Mouse (Mus musculus) forebrain, embryonic 15.5 days (tissue): ENCODE results near the gene Rere. TPM values are rescaled to one million over a fixed set of nuclear protein-coding genes. Genes with fewer than 3 reads are reported as not detected.

Source experiments
- ATAC-seq: fragments of 200-750 bp; cut with Nextera tagmentation; replicated peaks from 2 replicates; pipeline ENCODE4 v1.8.0; 2017; ENCODE audit warnings: mild to moderate bottlenecking, moderate TSS enrichment, moderate library complexity
- H3K27ac ChIP-seq: fragments of 300-500 bp; sonication (generic); replicated peaks from 2 replicates; pipeline ENCODE4 v1.5.1; 2015; ENCODE audit warnings: mild to moderate bottlenecking, inconsistent platforms
- H3K27me3 ChIP-seq: fragments of 300-500 bp; sonication (generic); 2 replicates; pipeline ENCODE4 v1.6.1; 2015; ENCODE audit warnings: inconsistent platforms
- H3K36me3 ChIP-seq: fragments of 300-500 bp; sonication (generic); 2 replicates; pipeline ENCODE4 v1.6.1; 2015; ENCODE audit warnings: mild to moderate bottlenecking, inconsistent platforms
- H3K4me1 ChIP-seq: fragments of 300-500 bp; sonication (generic); 2 replicates; pipeline ENCODE4 v1.6.1; 2015; ENCODE audit warnings: inconsistent platforms
- H3K4me2 ChIP-seq: fragments of 300-500 bp; sonication (generic); replicated peaks from 2 replicates; pipeline ENCODE4 v1.6.1; 2015; ENCODE audit warnings: mild to moderate bottlenecking, inconsistent platforms
- H3K4me3 ChIP-seq: fragments of 300-500 bp; sonication (generic); 2 replicates; pipeline ENCODE4 v1.5.1; 2015; ENCODE audit warnings: mild to moderate bottlenecking, inconsistent platforms
- H3K9ac ChIP-seq: fragments of 300-500 bp; sonication (generic); replicated peaks from 2 replicates; pipeline ENCODE4 v1.6.1; 2015; ENCODE audit warnings: mild to moderate bottlenecking, inconsistent platforms
- H3K9me3 ChIP-seq: fragments of 300-500 bp; sonication (generic); 2 replicates; pipeline ENCODE4 v1.6.1; 2016; ENCODE audit warnings: inconsistent platforms
- WGBS: fragments of 180-500 bp; shearing (Covaris S2); methylation state at CpG from one replicate; pipeline ENCODE4 v1.1.7; 2015; ENCODE audit warnings: mixed read lengths; 5-methylcytosine and 5-hydroxymethylcytosine counted together
- polyA plus RNA-seq: library from polyadenylated mRNA; unstranded; fragments of >200 nt; fragmentation: Nextera tagmentation; extraction: Ambion mirVana; gene quantifications from 2 replicates; pipeline ENCODE4 v1.2.1, GENCODE M21; 2015

The Rere gene
- polyA plus RNA-seq, 1 experiment from 2014 or later, result 26.6 TPM

- H3K9ac ChIP-seq, result no peak overlapping the region
- H3K4me3 ChIP-seq, result no peak overlapping the region
- no peak overlapping the region for H3K27ac ChIP-seq
- H3K4me1 ChIP-seq, result peaks cover 11% of the 10 kb centered on the region
- ATAC-seq, result no peak
- no peaks in the 10 kb centered on the region for H3K27me3 ChIP-seq
- H3K4me2 ChIP-seq, result no peak overlapping the region
- H3K36me3 ChIP-seq, result no peaks in the 10 kb centered on the region
- no peaks in the 10 kb centered on the region for H3K9me3 ChIP-seq
- 92% methylated on average over 5 of the region's 5 CpGs for WGBS
Observed at GRCm38 (mm10) chr4:150355801-150356200, 74.4 kb downstream of the Rere start.

- H3K9me3 ChIP-seq, result no peaks in the 10 kb centered on the region
- no peak overlapping the region for H3K4me2 ChIP-seq
- H3K27me3 ChIP-seq, result no peaks in the 10 kb centered on the region
- peaks cover 22% of the 10 kb centered on the region for H3K4me1 ChIP-seq
- no peaks in the 10 kb centered on the region for H3K36me3 ChIP-seq
- H3K27ac ChIP-seq, result no peak overlapping the region
- 13% methylated on average over 8 of the region's 8 CpGs for WGBS
- no peak for ATAC-seq
- H3K4me3 ChIP-seq, result no peak overlapping the region
- H3K9ac ChIP-seq, result no peak overlapping the region
Observed at GRCm38 (mm10) chr4:150361986-150362691, 80.7 kb downstream of the Rere start.

- H3K27ac ChIP-seq, result no peak overlapping the region
- H3K4me3 ChIP-seq, result no peak overlapping the region
- no peaks in the 10 kb centered on the region for H3K27me3 ChIP-seq
- no peak overlapping the region for H3K9ac ChIP-seq
- H3K9me3 ChIP-seq, result no peaks in the 10 kb centered on the region
- no peak for ATAC-seq
- no peaks in the 10 kb centered on the region for H3K36me3 ChIP-seq
- H3K4me2 ChIP-seq, result no peak overlapping the region
- 53% methylated on average over 5 of the region's 5 CpGs for WGBS
- peaks cover 22% of the 10 kb centered on the region for H3K4me1 ChIP-seq
Observed at GRCm38 (mm10) chr4:150362858-150363257, 81.4 kb downstream of the Rere start.

DNA sequence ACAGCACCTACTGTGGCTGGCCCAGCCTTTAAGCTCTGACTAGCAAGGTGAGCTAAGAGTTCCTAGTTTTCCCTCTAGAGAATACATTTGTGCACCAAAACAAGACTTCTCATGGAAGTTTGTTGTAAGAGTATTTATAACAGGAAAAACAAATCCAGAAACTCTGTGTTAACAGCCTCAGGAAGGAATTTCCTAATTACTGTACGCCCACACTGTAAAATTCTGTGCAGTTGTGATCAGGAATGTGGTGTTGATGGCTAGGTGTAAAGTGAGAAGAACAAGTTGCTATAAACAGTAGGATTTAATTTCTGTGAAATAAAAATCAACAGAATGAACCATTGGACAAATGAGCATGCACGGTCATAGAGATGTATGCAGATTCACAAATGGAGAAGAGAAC, 83.3 kb downstream of the Rere start:
- H3K27ac ChIP-seq, result no peak overlapping the region
- peaks cover 26% of the 10 kb centered on the region for H3K4me1 ChIP-seq
- H3K27me3 ChIP-seq, result no peaks in the 10 kb centered on the region
- no peaks in the 10 kb centered on the region for H3K36me3 ChIP-seq
- no peak for ATAC-seq
- H3K9me3 ChIP-seq, result no peaks in the 10 kb centered on the region
- WGBS, result 94% methylated on average over 2 of the region's 2 CpGs
- H3K4me3 ChIP-seq, result no peak overlapping the region
- H3K4me2 ChIP-seq, result no peak overlapping the region
- H3K9ac ChIP-seq, result no peak overlapping the region

DNA sequence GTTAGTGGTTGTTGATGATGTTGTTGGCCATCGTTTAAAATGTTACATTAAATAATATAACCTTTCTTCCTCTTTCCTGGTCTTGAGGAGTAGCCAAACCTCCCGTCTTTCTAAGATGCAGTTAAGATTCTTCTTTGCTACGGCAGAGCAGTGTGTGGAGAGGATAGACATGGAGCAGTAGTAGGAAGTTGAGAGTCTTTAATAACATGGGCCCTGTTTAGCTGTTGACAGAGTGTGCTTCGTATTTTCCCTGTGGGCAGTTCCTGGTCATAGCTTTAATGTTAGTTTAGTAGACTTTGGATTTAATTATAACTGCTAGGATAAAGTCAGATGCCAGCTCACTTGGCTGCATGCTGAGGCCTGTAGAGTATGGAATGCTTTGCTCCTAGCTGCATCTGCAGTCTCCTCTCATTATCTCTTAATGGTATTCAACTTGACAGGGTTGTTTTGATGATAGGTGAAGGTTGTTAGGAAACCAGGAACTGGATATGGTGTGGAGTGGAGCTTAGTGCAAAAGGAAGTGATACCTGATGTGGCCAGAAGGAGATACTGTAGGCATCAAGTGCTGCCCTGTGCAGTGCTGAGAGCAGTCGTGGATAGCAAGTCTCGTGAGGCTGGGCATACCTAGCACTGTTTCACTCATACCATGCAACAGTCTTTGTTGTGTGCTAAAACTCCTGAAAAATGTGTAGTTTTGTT, 85.2 kb downstream of the Rere start:
- ATAC-seq, result 0 out of 2 replicates have a peak, but pooled peaks have one; percentile 36
- Histone ChIP-seq H3K4me2 (no peak overlapping the region), H3K4me3 (no peak overlapping the region), H3K27ac (no peak overlapping the region), H3K9ac (no peak overlapping the region), H3K4me1 (peaks cover 37% of the 10 kb centered on the region), H3K9me3 (no peaks in the 10 kb centered on the region), H3K36me3 (no peaks in the 10 kb centered on the region), H3K27me3 (no peaks in the 10 kb centered on the region)
- 65% methylated on average over 6 of the region's 6 CpGs for WGBS

DNA sequence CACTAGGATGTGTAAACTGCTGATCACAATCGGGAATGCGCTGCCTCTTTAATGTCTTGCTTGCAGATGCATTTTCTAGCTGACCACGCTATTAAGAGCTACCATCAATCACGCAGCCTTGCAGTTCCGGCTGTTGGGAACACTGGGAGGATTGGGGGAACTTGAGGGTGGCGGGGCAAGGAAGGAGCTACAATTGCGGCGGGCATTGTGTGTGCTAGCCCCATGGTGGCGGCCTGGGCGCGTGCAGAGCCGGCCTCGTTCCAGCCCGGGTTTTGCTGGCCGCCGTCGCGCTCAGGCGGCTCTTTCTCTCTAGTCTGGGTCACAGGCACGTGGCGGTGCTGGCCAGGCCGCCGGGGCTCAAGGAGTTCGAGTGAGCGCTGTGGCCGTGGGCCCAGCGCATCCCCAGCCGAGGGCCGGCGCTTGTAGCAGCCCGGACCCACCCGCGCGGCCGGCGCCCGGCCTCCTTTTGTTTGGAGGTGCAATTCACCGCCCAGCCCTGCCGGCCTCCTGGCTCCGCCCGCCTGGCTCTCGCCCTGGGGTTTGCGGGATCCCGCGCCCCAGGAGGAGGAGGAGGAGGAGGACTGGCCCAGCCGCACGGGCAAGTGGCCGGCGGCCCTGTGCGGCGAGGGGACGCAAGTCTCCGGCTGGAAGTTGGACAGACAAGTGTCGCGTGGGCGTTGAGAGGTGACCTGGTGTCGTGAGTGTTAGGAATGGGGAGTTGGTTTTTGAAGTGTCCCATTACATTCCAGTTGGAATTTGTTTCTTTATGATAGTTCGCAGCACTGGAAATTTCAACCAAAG, 90.3 kb downstream of the Rere start:
- peaks cover 64% of the 10 kb centered on the region for H3K4me1 ChIP-seq
- H3K9me3 ChIP-seq, result no peaks in the 10 kb centered on the region
- no peaks in the 10 kb centered on the region for H3K36me3 ChIP-seq
- H3K27me3 ChIP-seq, result no peaks in the 10 kb centered on the region
- peak; percentile 84 for ATAC-seq
- H3K4me3 ChIP-seq, result peak overlapping the region; percentile 60
- WGBS, result under 1% methylated on average over 58 of the region's 58 CpGs
- H3K4me2 ChIP-seq, result peak overlapping the region; percentile 94
- H3K27ac ChIP-seq, result peak overlapping the region; percentile 80
- H3K9ac ChIP-seq, result peak overlapping the region; percentile 77

GRCm38 (mm10) chr4:150372631-150373041, 91.2 kb downstream of the Rere start:
- Histone ChIP-seq H3K27me3 (no peaks in the 10 kb centered on the region), H3K36me3 (no peaks in the 10 kb centered on the region), H3K9me3 (no peaks in the 10 kb centered on the region), H3K4me3 (peak overlapping the region; percentile 60), H3K27ac (peak overlapping the region; percentile 80), H3K9ac (peak overlapping the region; percentile 16; the same call in 1 of the 2 replicates), H3K4me2 (peak overlapping the region; percentile 94), H3K4me1 (peaks cover 63% of the 10 kb centered on the region)
- 9% methylated on average over 3 of the region's 3 CpGs for WGBS
- ATAC-seq, result peak; percentile 34; the same call in 1 of the 2 replicates

- ATAC-seq, result peak; percentile 62
Observed at GRCm38 (mm10) chr4:150373111-150374109, 92.0 kb downstream of the Rere start.

GRCm38 (mm10) chr4:150374651-150375447, 93.4 kb downstream of the Rere start:
- no peaks in the 10 kb centered on the region for H3K36me3 ChIP-seq
- peaks cover 64% of the 10 kb centered on the region for H3K4me1 ChIP-seq
- H3K9me3 ChIP-seq, result no peaks in the 10 kb centered on the region
- H3K27ac ChIP-seq, result peak overlapping the region; percentile 38
- H3K4me3 ChIP-seq, result no peak overlapping the region
- ATAC-seq, result no peak
- no peak overlapping the region for H3K4me2 ChIP-seq
- no peaks in the 10 kb centered on the region for H3K27me3 ChIP-seq
- H3K9ac ChIP-seq, result no peak overlapping the region
- 36% methylated on average over 9 of the region's 9 CpGs for WGBS

More at GRCm38 (mm10) chr4:150373111-150374109, 92.0 kb downstream of the Rere start:
- H3K4me3 ChIP-seq, result peak overlapping the region; percentile 60
- 2% methylated on average over 15 of the region's 15 CpGs for WGBS
- peak overlapping the region; percentile 94 for H3K4me2 ChIP-seq
- H3K9ac ChIP-seq, result peak overlapping the region; percentile 29
- no peaks in the 10 kb centered on the region for H3K9me3 ChIP-seq
- peaks cover 64% of the 10 kb centered on the region for H3K4me1 ChIP-seq
- H3K27ac ChIP-seq, result peak overlapping the region; percentile 80
- H3K36me3 ChIP-seq, result no peaks in the 10 kb centered on the region
- H3K27me3 ChIP-seq, result no peaks in the 10 kb centered on the region

DNA sequence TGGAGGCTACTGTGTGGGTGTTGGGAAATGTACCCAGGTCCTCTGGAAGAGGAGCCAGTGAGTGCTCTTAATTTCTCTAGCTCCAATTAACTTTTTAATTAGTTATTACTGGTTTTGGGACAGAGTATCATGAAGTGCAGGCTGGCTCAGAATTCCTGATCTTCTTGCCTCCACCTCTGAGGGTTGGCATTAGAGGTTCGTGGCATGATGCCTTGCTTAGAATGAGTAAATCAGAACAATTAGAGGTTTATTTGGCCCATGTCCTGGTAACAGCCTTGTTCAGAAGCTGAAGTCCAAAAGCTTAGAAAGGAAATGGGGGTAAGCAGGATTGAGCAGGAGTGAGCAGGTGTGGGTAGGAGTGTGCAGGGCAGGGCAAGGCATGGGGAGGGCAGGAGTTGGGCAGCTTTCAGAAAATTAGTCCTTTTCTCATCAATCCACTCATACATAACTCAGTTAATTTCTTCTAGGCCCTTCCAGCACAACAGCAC, 94.0 kb downstream of the Rere start:
- Histone ChIP-seq H3K4me3 (no peak overlapping the region), H3K9me3 (no peaks in the 10 kb centered on the region), H3K9ac (no peak overlapping the region), H3K4me1 (peaks cover 62% of the 10 kb centered on the region), H3K36me3 (no peaks in the 10 kb centered on the region), H3K27me3 (no peaks in the 10 kb centered on the region), H3K4me2 (no peak overlapping the region), H3K27ac (no peak overlapping the region)
- no peak for ATAC-seq
- WGBS, result 45% methylated on average over 1 of the region's 1 CpGs
